Mouse (Mus musculus): ENCODE results near the gene Fance. TPM values are rescaled to one million over a fixed set of nuclear protein-coding genes. Genes with fewer than 3 reads are reported as not detected.
A peak's percentile ranks its signal among the peaks of the same experiment; 100 is the strongest.

Gene Fance
- polyA plus RNA-seq, 1 experiment from 2014 or later: 21.2 TPM

GRCm38 (mm10) chr17:28294449-28295333 is 18.6 kb upstream of the Fance start:
- no peak overlapping the region for H3K9ac ChIP-seq (replicated peaks; ENCODE audit: low read length)
- no peaks in the 10 kb centered on the region; the same call in 1 of the 2 replicates for H3K36me3 ChIP-seq (replicated peaks; ENCODE audit: control insufficient read depth, insufficient read depth, low read depth, low read length)
- no peaks in the 10 kb centered on the region for H3K9me3 ChIP-seq (replicated peaks; ENCODE audit: control insufficient read depth, low read length)
- no peak overlapping the region for H3K4me2 ChIP-seq (ENCODE audit: low read depth, low read length)
- no peaks in the 10 kb centered on the region for H3K27me3 ChIP-seq (ENCODE audit: control insufficient read depth, insufficient read depth, low read length)
- WGBS: 65% methylated on average over 15 of the region's 17 CpGs
- no peak for ATAC-seq (replicated peaks; ENCODE audit: insufficient number of reproducible peaks, low FRiP score, low TSS enrichment, low read depth)
- no peak overlapping the region for H3K4me3 ChIP-seq (ENCODE audit: low read depth, low read length)
- no peak for DNase-seq (ENCODE audit: low spot score)
- no peak overlapping the region for H3K27ac ChIP-seq (replicated peaks; ENCODE audit: low read depth, low read length)
- no peaks in the 10 kb centered on the region; the same call in 1 of the 2 replicates for H3K4me1 ChIP-seq (ENCODE audit: control insufficient read depth, insufficient read depth, low read length)

GRCm38 (mm10) chr17:28298888-28299287 is 14.4 kb upstream of the Fance start:
- peaks cover 5% of the 10 kb centered on the region for H3K4me1 ChIP-seq (ENCODE audit: control insufficient read depth, insufficient read depth, low read length)
- no peak overlapping the region for H3K27ac ChIP-seq (replicated peaks; ENCODE audit: low read depth, low read length)
- no peaks in the 10 kb centered on the region for H3K27me3 ChIP-seq (ENCODE audit: control insufficient read depth, insufficient read depth, low read length)
- H3K4me3 ChIP-seq (ENCODE audit: low read depth, low read length): no peak overlapping the region
- WGBS: 96% methylated on average over 17 of the region's 17 CpGs
- DNase-seq (ENCODE audit: low spot score) (no peak), ATAC-seq (replicated peaks; ENCODE audit: insufficient number of reproducible peaks, low FRiP score, low TSS enrichment, low read depth) (no peak)
- H3K9ac ChIP-seq (replicated peaks; ENCODE audit: low read length): no peak overlapping the region
- H3K4me2 ChIP-seq (ENCODE audit: low read depth, low read length): no peak overlapping the region
- H3K36me3 ChIP-seq (replicated peaks; ENCODE audit: control insufficient read depth, insufficient read depth, low read depth, low read length): no peaks in the 10 kb centered on the region; the same call in 1 of the 2 replicates
- no peaks in the 10 kb centered on the region for H3K9me3 ChIP-seq (replicated peaks; ENCODE audit: control insufficient read depth, low read length)

GRCm38 (mm10) chr17:28299669-28300320 is 13.5 kb upstream of the Fance start:
- Histone ChIP-seq H3K4me2 (ENCODE audit: low read depth, low read length) (no peak overlapping the region), H3K4me1 (ENCODE audit: control insufficient read depth, insufficient read depth, low read length) (peaks cover 5% of the 10 kb centered on the region), H3K9me3 (replicated peaks; ENCODE audit: control insufficient read depth, low read length) (no peaks in the 10 kb centered on the region), H3K27ac (replicated peaks; ENCODE audit: low read depth, low read length) (peak overlapping the region; percentile 75; the same call in 1 of the 2 replicates), H3K27me3 (ENCODE audit: control insufficient read depth, insufficient read depth, low read length) (no peaks in the 10 kb centered on the region), H3K4me3 (ENCODE audit: low read depth, low read length) (no peak overlapping the region), H3K36me3 (replicated peaks; ENCODE audit: control insufficient read depth, insufficient read depth, low read depth, low read length) (no peaks in the 10 kb centered on the region; the same call in 1 of the 2 replicates), H3K9ac (replicated peaks; ENCODE audit: low read length) (peak overlapping the region; percentile 39; the same call in 1 of the 2 replicates)
- 31% methylated on average over 10 of the region's 11 CpGs for WGBS
- ATAC-seq (replicated peaks; ENCODE audit: insufficient number of reproducible peaks, low FRiP score, low TSS enrichment, low read depth): peak; percentile 46; the same call in 1 of the 2 replicates
- peak; percentile 27 for DNase-seq (ENCODE audit: low spot score)

GRCm38 (mm10) chr17:28300323-28300722 is 13.0 kb upstream of the Fance start:
- WGBS: 21% methylated on average over 9 of the region's 9 CpGs
- Histone ChIP-seq H3K27ac (replicated peaks; ENCODE audit: low read depth, low read length) (peak overlapping the region; percentile 75; the same call in 1 of the 2 replicates), H3K9ac (replicated peaks; ENCODE audit: low read length) (0 out of 2 replicates have a peak overlapping the region, but pooled peaks have one; percentile 13)

GRCm38 (mm10) chr17:28300850-28301249 is 12.5 kb upstream of the Fance start:
- H3K27ac ChIP-seq (replicated peaks; ENCODE audit: low read depth, low read length): no peak overlapping the region
- no peak for DNase-seq (ENCODE audit: low spot score)
- H3K4me2 ChIP-seq (ENCODE audit: low read depth, low read length): no peak overlapping the region
- H3K9me3 ChIP-seq (replicated peaks; ENCODE audit: control insufficient read depth, low read length): no peaks in the 10 kb centered on the region
- H3K9ac ChIP-seq (replicated peaks; ENCODE audit: low read length): no peak overlapping the region
- peaks cover 5% of the 10 kb centered on the region for H3K4me1 ChIP-seq (ENCODE audit: control insufficient read depth, insufficient read depth, low read length)
- no peak overlapping the region for H3K4me3 ChIP-seq (ENCODE audit: low read depth, low read length)
- ATAC-seq (replicated peaks; ENCODE audit: insufficient number of reproducible peaks, low FRiP score, low TSS enrichment, low read depth): no peak
- no peaks in the 10 kb centered on the region; the same call in 1 of the 2 replicates for H3K36me3 ChIP-seq (replicated peaks; ENCODE audit: control insufficient read depth, insufficient read depth, low read depth, low read length)
- WGBS: 65% methylated on average over 3 of the region's 3 CpGs
- no peaks in the 10 kb centered on the region for H3K27me3 ChIP-seq (ENCODE audit: control insufficient read depth, insufficient read depth, low read length)

More at GRCm38 (mm10) chr17:28300323-28300722, 13.0 kb upstream of the Fance start:
- H3K4me3 ChIP-seq (ENCODE audit: low read depth, low read length): no peak overlapping the region
- H3K9me3 ChIP-seq (replicated peaks; ENCODE audit: control insufficient read depth, low read length): no peaks in the 10 kb centered on the region
- DNase-seq (ENCODE audit: low spot score): no peak
- no peaks in the 10 kb centered on the region; the same call in 1 of the 2 replicates for H3K36me3 ChIP-seq (replicated peaks; ENCODE audit: control insufficient read depth, insufficient read depth, low read depth, low read length)
- no peaks in the 10 kb centered on the region for H3K27me3 ChIP-seq (ENCODE audit: control insufficient read depth, insufficient read depth, low read length)
- ATAC-seq (replicated peaks; ENCODE audit: insufficient number of reproducible peaks, low FRiP score, low TSS enrichment, low read depth): 0 out of 2 replicates have a peak, but pooled peaks have one; percentile 19
- peaks cover 5% of the 10 kb centered on the region for H3K4me1 ChIP-seq (ENCODE audit: control insufficient read depth, insufficient read depth, low read length)
- no peak overlapping the region for H3K4me2 ChIP-seq (ENCODE audit: low read depth, low read length)

- DNase-seq (ENCODE audit: low spot score) (no peak), ATAC-seq (replicated peaks; ENCODE audit: insufficient number of reproducible peaks, low FRiP score, low TSS enrichment, low read depth) (no peak)
- no peak overlapping the region for H3K27ac ChIP-seq (replicated peaks; ENCODE audit: low read depth, low read length)
- no peak overlapping the region for H3K4me3 ChIP-seq (ENCODE audit: low read depth, low read length)
- no peaks in the 10 kb centered on the region for H3K9me3 ChIP-seq (replicated peaks; ENCODE audit: control insufficient read depth, low read length)
- H3K27me3 ChIP-seq (ENCODE audit: control insufficient read depth, insufficient read depth, low read length): no peaks in the 10 kb centered on the region
- peaks cover 2% of the 10 kb centered on the region; the same call in 1 of the 2 replicates for H3K4me1 ChIP-seq (ENCODE audit: control insufficient read depth, insufficient read depth, low read length)
- H3K36me3 ChIP-seq (replicated peaks; ENCODE audit: control insufficient read depth, insufficient read depth, low read depth, low read length): no peaks in the 10 kb centered on the region
- H3K4me2 ChIP-seq (ENCODE audit: low read depth, low read length): no peak overlapping the region
- no peak overlapping the region for H3K9ac ChIP-seq (replicated peaks; ENCODE audit: low read length)
- 57% methylated on average over 10 of the region's 10 CpGs for whole genome bisulfite sequencing
Observed at GRCm38 (mm10) chr17:28305172-28305571, 8.1 kb upstream of the Fance start.

GRCm38 (mm10) chr17:28308297-28309195 is 4.8 kb upstream of the Fance start:
- WGBS: 16% methylated on average over 18 of the region's 18 CpGs
- peak overlapping the region; percentile 15; the same call in 1 of the 2 replicates for H3K9ac ChIP-seq (replicated peaks; ENCODE audit: low read length)
- no peaks in the 10 kb centered on the region for H3K4me1 ChIP-seq (ENCODE audit: control insufficient read depth, insufficient read depth, low read length)
- no peaks in the 10 kb centered on the region for H3K27me3 ChIP-seq (ENCODE audit: control insufficient read depth, insufficient read depth, low read length)
- ATAC-seq (replicated peaks; ENCODE audit: insufficient number of reproducible peaks, low FRiP score, low TSS enrichment, low read depth) (0 out of 2 replicates have a peak, but pooled peaks have one; percentile 6), DNase-seq (ENCODE audit: low spot score) (peak; percentile 94)
- H3K27ac ChIP-seq (replicated peaks; ENCODE audit: low read depth, low read length): no peak overlapping the region
- no peak overlapping the region for H3K4me3 ChIP-seq (ENCODE audit: low read depth, low read length)
- no peaks in the 10 kb centered on the region for H3K36me3 ChIP-seq (replicated peaks; ENCODE audit: control insufficient read depth, insufficient read depth, low read depth, low read length)
- no peak overlapping the region for H3K4me2 ChIP-seq (ENCODE audit: low read depth, low read length)
- H3K9me3 ChIP-seq (replicated peaks; ENCODE audit: control insufficient read depth, low read length): no peaks in the 10 kb centered on the region
